ENCODE assay signal across 15 mouse cellular contexts in genomic region chr5:73163970-73164369, GRCm38 (mm10).
DNase-seq lines count a peak whose midpoint lies in the region; ATAC-seq and TF ChIP-seq lines count a peak whose summit lies in the region.
"Had no signal": no experiment of that assay in that cellular context is flagged by ENCODE, and none has a peak within 500 bp of the region (broad histone marks: within the 10 kb centered on the region; RNA-seq: fewer than 3 reads in every experiment).

No protein-coding gene starts in this region.

- 45% methylated on average over 6 of the region's 6 CpGs for WGBS in heart, embryonic 15.5 days
- WGBS in midbrain, embryonic 12.5 days = 12% methylated on average over 6 of the region's 6 CpGs

- no peak for ATAC-seq in heart, embryonic 15.5 days (replicated peaks; ENCODE audit: insufficient number of reproducible peaks, insufficient read depth, low FRiP score, low read depth)
- peak; percentile 59; the same call in 1 of the 2 replicates for ATAC-seq in midbrain, embryonic 12.5 days (ENCODE audit: low FRiP score, low read depth)
- ATAC-seq in inflammation-experienced regulatory T-cells, adult 6 months = no peak
- ATAC-seq in frontal cortex, adult (ENCODE audit: low TSS enrichment) = no peak
- ATAC-seq: CD4-positive, CD25-positive, alpha-beta regulatory T cell, adult 4 months had no signal

- in situ Hi-C loops in ES-E14 (cut with MboI; ENCODE audit: low sequenced_read_pairs in 2 of 2, unreplicated experiment in 2 of 2) = no loop called here

- no peak overlapping the region for H3K9ac ChIP-seq in heart, embryonic 15.5 days
- no peak overlapping the region for H3K9ac ChIP-seq in ES-E14 (ENCODE audit: insufficient read depth, low read depth, low read length, poor library complexity, severe bottlenecking)
- H3K9ac ChIP-seq in midbrain, embryonic 12.5 days (replicated peaks) = no peak overlapping the region
- H3K9ac ChIP-seq: lung, embryonic 15.5 days; neural tube, embryonic 12.5 days; stomach, embryonic 15.5 days had no signal

- H3K9me3 ChIP-seq in heart, embryonic 15.5 days (replicated peaks) = no peaks in the 10 kb centered on the region
- no peaks in the 10 kb centered on the region for H3K9me3 ChIP-seq in ES-E14 (ENCODE audit: control insufficient read depth, insufficient read depth, low read depth, low read length)
- H3K9me3 ChIP-seq in midbrain, embryonic 12.5 days = no peaks in the 10 kb centered on the region
- H3K9me3 ChIP-seq: lung, embryonic 15.5 days; neural tube, embryonic 12.5 days; stomach, embryonic 15.5 days had no signal

- TF ChIP-seq POLR2A in brain, embryonic 14.5 days (IDR thresholded peaks at IDR 0.05; ENCODE audit: borderline replicate concordance, extremely low read depth, insufficient read depth, insufficient read length, poor library complexity, severe bottlenecking) = no peak

- no peak overlapping the region for H3K4me3 ChIP-seq in heart, embryonic 15.5 days
- H3K4me3 ChIP-seq in ES-E14 (ENCODE audit: insufficient read depth in 1 of 2, low read depth in 1 of 2, low read length in 2 of 2, poor library complexity in 1 of 2, severe bottlenecking in 1 of 2) = no peak overlapping the region
- no peak overlapping the region for H3K4me3 ChIP-seq in midbrain, embryonic 12.5 days
- H3K4me3 ChIP-seq: lung, embryonic 15.5 days; neural tube, embryonic 12.5 days; stomach, embryonic 15.5 days had no signal

- DNase-seq in heart, adult 9 months (ENCODE audit: low spot score in 2 of 2) = no peak
- no peak for DNase-seq in ES-E14 (ENCODE audit: low read depth, low spot score)
- DNase-seq in brain, embryonic 14.5 days (ENCODE audit: low read depth) = peak; percentile 54
- no peak for DNase-seq in kidney, adult 8-10 months
- DNase-seq: adrenal gland, adult 2 months; cerebellum, postnatal 25 days; kidney, postnatal 10 days had no signal

- H3K4me2 ChIP-seq in heart, embryonic 15.5 days = no peak overlapping the region
- H3K4me2 ChIP-seq in midbrain, embryonic 12.5 days (replicated peaks) = no peak overlapping the region
- H3K4me2 ChIP-seq: lung, embryonic 15.5 days; neural tube, embryonic 12.5 days; stomach, embryonic 15.5 days had no signal

- H3K4me1 ChIP-seq in heart, embryonic 15.5 days (replicated peaks) = peaks cover 37% of the 10 kb centered on the region
- H3K4me1 ChIP-seq in ES-E14 (ENCODE audit: control insufficient read depth in 2 of 2, insufficient read depth in 2 of 2, low read length in 2 of 2, poor library complexity in 1 of 2) = peaks cover 3 to 5% of the 10 kb centered on the region in 2 experiments; a peak in 1 of 4 replicates
- H3K4me1 ChIP-seq in midbrain, embryonic 12.5 days = peaks cover 34% of the 10 kb centered on the region

- TF ChIP-seq CTCF in brain, embryonic 14.5 days (IDR thresholded peaks at IDR 0.05; ENCODE audit: borderline replicate concordance, extremely low read depth, insufficient read depth, insufficient read length) = no peak

- H3K27me3 ChIP-seq in heart, embryonic 15.5 days = no peaks in the 10 kb centered on the region
- no peaks in the 10 kb centered on the region for H3K27me3 ChIP-seq in midbrain, embryonic 12.5 days
- H3K27me3 ChIP-seq: lung, embryonic 15.5 days; neural tube, embryonic 12.5 days; stomach, embryonic 15.5 days had no signal

- no peaks in the 10 kb centered on the region for H3K36me3 ChIP-seq in heart, embryonic 15.5 days
- no peaks in the 10 kb centered on the region; the same call in 1 of the 2 replicates for H3K36me3 ChIP-seq in ES-E14 (ENCODE audit: control insufficient read depth, insufficient read depth, low read length, poor library complexity, severe bottlenecking)
- H3K36me3 ChIP-seq in midbrain, embryonic 12.5 days = no peaks in the 10 kb centered on the region
- H3K36me3 ChIP-seq: lung, embryonic 15.5 days; neural tube, embryonic 12.5 days; stomach, embryonic 15.5 days had no signal

- 0 out of 2 replicates have a peak overlapping the region, but pooled peaks have one; percentile 38 for H3K27ac ChIP-seq in heart, embryonic 15.5 days
- H3K27ac ChIP-seq in ES-E14 (ENCODE audit: insufficient read depth, low read depth, low read length, poor library complexity, severe bottlenecking) = no peak overlapping the region
- 0 out of 2 replicates have a peak overlapping the region, but pooled peaks have one; percentile 25 for H3K27ac ChIP-seq in midbrain, embryonic 12.5 days (replicated peaks)
- H3K27ac ChIP-seq: lung, embryonic 15.5 days; neural tube, embryonic 12.5 days; stomach, embryonic 15.5 days had no signal

TF ChIP-seq in ES-E14, 5 proteins besides CTCF, POLR2A, EP300 and RAD21:
- TF ChIP-seq MAFK (IDR thresholded peaks at IDR 0.05; ENCODE audit: insufficient read depth, low read depth, low read length) (peak; percentile 45; the same call in 1 of the 2 replicates), ZC3H11A (IDR thresholded peaks at IDR 0.05; ENCODE audit: borderline replicate concordance, low read depth, low read length) (no peak), HCFC1 (IDR thresholded peaks at IDR 0.05; ENCODE audit: borderline replicate concordance, insufficient read depth, low read length) (no peak)
